Mouse (Mus musculus): ENCODE measurements around the gene Dnajb5.

Dnajb5 gene

GRCm38 (mm10) chr4:42949676-42950051 lies at the start of gene Dnajb5:
Gene Dnajb5, plus strand, starts transcription at chr4:42949814.
- DNase-seq (ENCODE audit: extremely low read depth, low read depth, low spot score) = peak; percentile 76

DNA sequence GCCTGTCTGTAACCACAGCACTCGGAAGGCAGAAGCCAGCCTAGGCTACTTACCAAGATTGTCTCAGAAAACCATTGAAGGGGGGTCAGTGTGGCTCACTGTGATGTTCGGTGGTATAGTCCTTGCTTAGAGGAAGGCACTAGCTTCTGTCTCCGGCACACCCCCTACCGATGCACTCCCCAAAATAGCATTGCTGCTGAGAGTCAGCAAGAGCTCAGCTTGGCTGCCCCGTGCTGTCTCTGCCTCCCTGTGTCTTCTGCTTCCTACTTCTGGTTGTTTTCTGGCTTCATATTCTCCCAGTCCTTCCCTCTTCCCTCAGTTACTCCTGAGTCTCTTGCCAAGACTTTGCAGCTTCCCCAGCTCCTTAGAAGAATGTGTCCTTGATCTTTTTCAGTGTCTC lies 48.7 kb upstream of the Dnajb5 start:
- no peak for DNase-seq (ENCODE audit: extremely low read depth, low read depth, low spot score)

GRCm38 (mm10) chr4:42902174-42902573 lies 47.4 kb upstream of the Dnajb5 start:
- no peak for DNase-seq (ENCODE audit: extremely low read depth, low read depth, low spot score)

- DNase-seq (ENCODE audit: extremely low read depth, low read depth, low spot score) = no peak
These were observed 46.9 kb upstream of the Dnajb5 start for GRCm38 (mm10) chr4:42902730-42903129.

DNA sequence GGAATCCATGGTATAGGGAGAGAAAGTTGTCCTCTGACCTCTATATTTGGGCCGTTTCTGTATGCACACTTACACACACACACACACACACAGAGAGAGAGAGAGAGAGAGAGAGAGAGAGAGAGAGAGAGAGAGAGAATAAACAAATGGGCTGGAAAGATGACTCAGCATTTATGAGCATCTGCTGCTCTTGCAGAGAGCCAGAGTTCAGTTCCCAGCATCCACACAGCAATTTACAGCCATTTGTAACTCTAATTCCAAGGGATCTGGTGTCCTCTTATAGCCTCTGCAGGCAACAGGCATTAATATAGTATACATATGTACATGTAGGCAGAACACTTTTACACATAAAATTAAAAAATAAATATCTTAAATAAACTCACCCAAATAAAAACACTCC lies 45.7 kb upstream of the Dnajb5 start:
- no peak for DNase-seq (ENCODE audit: extremely low read depth, low read depth, low spot score)

- no peak for DNase-seq (ENCODE audit: extremely low read depth, low read depth, low spot score)
These were observed 45.1 kb upstream of the Dnajb5 start for GRCm38 (mm10) chr4:42904523-42904922.

GRCm38 (mm10) chr4:42904966-42905365 lies 44.6 kb upstream of the Dnajb5 start:
- DNase-seq (ENCODE audit: extremely low read depth, low read depth, low spot score) = no peak

- no peak for DNase-seq (ENCODE audit: extremely low read depth, low read depth, low spot score)
These were observed 36.2 kb upstream of the Dnajb5 start for GRCm38 (mm10) chr4:42913391-42913790.

GRCm38 (mm10) chr4:42915311-42915710 lies 34.3 kb upstream of the Dnajb5 start:
- no peak for DNase-seq (ENCODE audit: extremely low read depth, low read depth, low spot score)

GRCm38 (mm10) chr4:42915966-42916365 lies 33.6 kb upstream of the Dnajb5 start:
- no peak for DNase-seq (ENCODE audit: extremely low read depth, low read depth, low spot score)

GRCm38 (mm10) chr4:42916617-42917401 lies 32.8 kb upstream of the Dnajb5 start, which contains the start of gene Phf24:
Gene Phf24, plus strand, starts transcription at chr4:42916660.
- DNase-seq (ENCODE audit: extremely low read depth, low read depth, low spot score) = no peak

- no peak for DNase-seq (ENCODE audit: extremely low read depth, low read depth, low spot score)
These were observed 32.2 kb upstream of the Dnajb5 start for GRCm38 (mm10) chr4:42917402-42917774.

- DNase-seq (ENCODE audit: extremely low read depth, low read depth, low spot score) = no peak
These were observed 28.9 kb upstream of the Dnajb5 start for GRCm38 (mm10) chr4:42920726-42921125.

DNA sequence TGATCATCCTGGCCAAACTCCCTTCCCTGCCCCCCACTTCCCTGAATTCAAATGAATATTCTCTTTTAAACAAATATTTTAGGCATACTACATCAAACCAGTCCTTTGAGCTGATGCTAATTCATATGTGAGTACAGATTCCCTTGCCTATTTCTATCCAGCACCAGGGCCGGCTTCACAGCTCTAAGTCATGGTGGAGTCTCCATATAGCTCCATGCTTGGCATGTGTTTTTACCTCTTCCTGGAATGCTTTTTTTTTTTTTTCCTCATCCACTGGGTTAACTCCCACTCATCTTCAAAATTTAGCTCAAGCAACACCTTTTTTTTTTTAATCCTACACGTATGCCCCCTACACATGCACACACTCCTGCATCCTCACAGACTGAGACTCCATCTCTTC lies 28.1 kb upstream of the Dnajb5 start:
- no peak for DNase-seq (ENCODE audit: extremely low read depth, low read depth, low spot score)

DNA sequence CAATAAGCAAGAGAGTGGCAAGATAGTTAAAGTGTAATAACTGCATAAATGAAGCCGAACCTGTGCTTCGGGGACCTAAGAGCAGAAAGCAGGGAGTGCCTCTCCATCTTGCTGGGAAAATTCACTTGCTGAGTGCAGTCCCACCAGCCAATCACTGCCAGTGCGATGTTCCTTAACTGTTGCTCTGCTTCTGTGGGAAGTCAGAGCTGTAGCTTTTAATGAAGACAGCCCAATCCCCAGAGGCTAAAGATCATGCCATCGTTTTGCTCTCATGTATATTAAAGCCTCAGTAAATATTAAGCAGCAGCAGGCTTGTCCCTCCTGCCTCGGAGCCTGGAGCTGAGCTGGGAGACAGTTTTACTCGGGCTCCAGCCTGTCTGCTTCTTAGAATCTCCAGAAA lies 27.6 kb upstream of the Dnajb5 start:
- DNase-seq (ENCODE audit: extremely low read depth, low read depth, low spot score) = no peak

GRCm38 (mm10) chr4:42922461-42922860 lies 27.2 kb upstream of the Dnajb5 start:
- no peak for DNase-seq (ENCODE audit: extremely low read depth, low read depth, low spot score)

GRCm38 (mm10) chr4:42924095-42924710 lies 25.4 kb upstream of the Dnajb5 start:
- DNase-seq (ENCODE audit: extremely low read depth, low read depth, low spot score) = no peak

- no peak for DNase-seq (ENCODE audit: extremely low read depth, low read depth, low spot score)
These were observed 21.4 kb upstream of the Dnajb5 start for GRCm38 (mm10) chr4:42928209-42928608.

- DNase-seq (ENCODE audit: extremely low read depth, low read depth, low spot score) = no peak
These were observed 20.7 kb upstream of the Dnajb5 start for GRCm38 (mm10) chr4:42928952-42929351.

- no peak for DNase-seq (ENCODE audit: extremely low read depth, low read depth, low spot score)
These were observed 17.2 kb upstream of the Dnajb5 start for GRCm38 (mm10) chr4:42932229-42932969.

GRCm38 (mm10) chr4:42933630-42934029 lies 16.0 kb upstream of the Dnajb5 start:
- DNase-seq (ENCODE audit: extremely low read depth, low read depth, low spot score) = peak; percentile 28

DNA sequence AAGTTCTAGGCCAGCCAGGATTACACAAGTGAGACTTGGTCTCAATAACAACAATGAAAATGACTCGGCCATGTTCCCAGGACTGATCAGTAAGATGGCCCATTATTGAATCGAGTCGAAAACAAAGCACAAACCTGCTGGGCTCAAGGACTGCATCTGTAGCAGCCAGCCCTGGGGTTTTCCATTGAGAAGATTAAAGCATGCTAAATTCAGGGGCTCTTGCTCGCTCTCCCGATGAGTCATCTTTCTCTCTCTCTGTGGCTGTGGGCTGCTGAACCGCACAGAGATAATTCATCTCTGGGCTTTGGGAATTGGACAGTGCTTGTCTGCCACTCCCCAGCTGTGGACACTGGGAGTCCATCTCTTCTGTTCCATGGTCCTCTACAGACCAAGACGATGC lies 8.2 kb upstream of the Dnajb5 start:
- no peak for DNase-seq (ENCODE audit: extremely low read depth, low read depth, low spot score)
